Mouse (Mus musculus) kidney, adult 8-10 months (tissue): ENCODE data around the gene Arhgef38.
A peak's percentile ranks its signal among the peaks of the same experiment; 100 is the strongest.

Experiments used
- DNase-seq, 2 experiments: peaks; one replicate each; pipeline ENCODE4 v3.0.0; 2022

Arhgef38 gene

GRCm38 (mm10) chr3:133091121-133091663 lies 143.6 kb downstream of the Arhgef38 start:
- peak in 1 of 2 experiments; percentile 1 for DNase-seq

GRCm38 (mm10) chr3:133090247-133091120 lies 144.3 kb downstream of the Arhgef38 start:
- DNase-seq = no peak

DNA sequence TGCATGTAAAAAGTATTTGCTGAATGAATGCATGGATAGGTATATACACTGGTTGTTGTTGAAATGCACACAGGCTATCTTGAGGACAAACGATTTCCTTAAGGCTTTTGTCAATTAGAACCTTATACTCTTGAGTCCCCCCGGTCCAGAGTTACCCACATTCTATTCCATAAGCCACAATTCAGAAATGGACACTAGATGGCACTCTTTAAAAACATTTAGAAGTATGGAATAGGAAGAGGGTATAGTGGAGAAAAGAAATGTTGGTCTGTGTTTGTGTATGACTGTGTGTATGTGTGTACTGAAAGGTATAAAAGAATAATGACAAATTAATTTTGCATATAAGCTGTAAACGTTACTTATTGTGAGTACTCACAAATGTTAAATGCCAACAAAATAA lies 148.9 kb downstream of the Arhgef38 start:
- peak in 1 of 2 experiments; percentile 32 for DNase-seq

GRCm38 (mm10) chr3:133082736-133083135 lies 152.0 kb downstream of the Arhgef38 start:
- no peak for DNase-seq

- no peak for DNase-seq
These were observed 159.2 kb downstream of the Arhgef38 start for GRCm38 (mm10) chr3:133075560-133075959.
